28 mouse cellular contexts compared by ENCODE assay signal in genomic region chr6:143216221-143216620, GRCm38 (mm10). TPM values are rescaled to one million over a fixed set of nuclear protein-coding genes. Genes with fewer than 3 reads are reported as not detected.
DNase-seq lines count a peak whose midpoint lies in the region; ATAC-seq and TF ChIP-seq lines count a peak whose summit lies in the region.
"Had no signal": no experiment of that assay in that cellular context is flagged by ENCODE, and none has a peak within 500 bp of the region (broad histone marks: within the 10 kb centered on the region; RNA-seq: fewer than 3 reads in every experiment).

No protein-coding gene starts in this region.

- H3K9ac ChIP-seq in kidney, embryonic 15.5 days: no peak overlapping the region
- H3K9ac ChIP-seq: embryonic facial prominence, embryonic 12.5 days; forebrain, embryonic 12.5 days; heart, embryonic 12.5 days; hindbrain, embryonic 13.5 days; limb, embryonic 13.5 days; liver, embryonic 12.5 days; liver, postnatal 0 days; midbrain, embryonic 15.5 days had no signal

- 28% methylated on average over 11 of the region's 11 CpGs for WGBS in kidney, adult 2 months
- WGBS in kidney, embryonic 15.5 days: 72% methylated on average over 11 of the region's 11 CpGs

- no peak overlapping the region for H3K27ac ChIP-seq in kidney, adult 2 months (ENCODE audit: insufficient read depth, low read depth, low read length)
- H3K27ac ChIP-seq in kidney, embryonic 15.5 days: no peak overlapping the region
- H3K27ac ChIP-seq: embryonic facial prominence, embryonic 12.5 days; forebrain, embryonic 12.5 days; hindbrain, embryonic 13.5 days; layer of hippocampus, adult 2 months; left cerebral cortex, adult 2 months; limb, embryonic 13.5 days; liver, embryonic 12.5 days; midbrain, embryonic 10.5 days; midbrain, embryonic 15.5 days had no signal

- H3K4me1 ChIP-seq in kidney, adult 2 months (ENCODE audit: control insufficient read depth, insufficient read depth, low read length): no peaks in the 10 kb centered on the region
- H3K4me1 ChIP-seq in kidney, embryonic 15.5 days: no peaks in the 10 kb centered on the region; the same call in 1 of the 2 replicates
- H3K4me1 ChIP-seq: embryonic facial prominence, embryonic 12.5 days; forebrain, embryonic 12.5 days; heart, embryonic 12.5 days; liver, embryonic 12.5 days; midbrain, embryonic 15.5 days had no signal

- no peak for ATAC-seq in kidney, embryonic 15.5 days (replicated peaks; ENCODE audit: low FRiP score)
- ATAC-seq: intestine, embryonic 16.5 days; liver, embryonic 12.5 days; liver, postnatal 0 days; midbrain, embryonic 15.5 days had no signal

- no peaks in the 10 kb centered on the region for H3K36me3 ChIP-seq in kidney, adult 2 months (ENCODE audit: control insufficient read depth, insufficient read depth, low read length)
- peaks cover 13% of the 10 kb centered on the region for H3K36me3 ChIP-seq in kidney, embryonic 15.5 days
- H3K36me3 ChIP-seq: embryonic facial prominence, embryonic 12.5 days; midbrain, embryonic 15.5 days had no signal

- DNase-seq in cerebellum, postnatal 10 days: peak; percentile 27 to 40
- DNase-seq in cerebellum, adult 11 months: no peak
- DNase-seq in kidney, adult 2 months: peak; percentile 38
- DNase-seq in kidney, postnatal 25 days: peak; percentile 27 to 54
- no peak for DNase-seq in kidney, adult 18-20 months
- peak; percentile 27 for DNase-seq in retina, postnatal 1 day
- no peak for DNase-seq in retina, embryonic 14.5 days (ENCODE audit: low spot score)
- DNase-seq: adrenal gland, adult 8-10 months; cerebellum, adult 8-10 months; cerebellum, postnatal 36 days; gastrocnemius, postnatal 25 days; heart, adult 18-20 months; heart, postnatal 4 days; liver, postnatal 0 days; thymus, adult 2 months; thymus, postnatal 36 days had no signal

- no peak overlapping the region for H3K4me3 ChIP-seq in kidney, adult 2 months (ENCODE audit: insufficient read depth, low read depth, low read length)
- no peak overlapping the region for H3K4me3 ChIP-seq in kidney, embryonic 15.5 days (replicated peaks)
- H3K4me3 ChIP-seq: embryonic facial prominence, embryonic 12.5 days; forebrain, embryonic 12.5 days; heart, embryonic 12.5 days; hindbrain, embryonic 13.5 days; layer of hippocampus, adult 2 months; left cerebral cortex, adult 2 months; limb, embryonic 13.5 days; liver, embryonic 12.5 days; midbrain, embryonic 10.5 days; midbrain, embryonic 15.5 days had no signal

- H3K4me2 ChIP-seq in kidney, embryonic 15.5 days: no peak overlapping the region
- H3K4me2 ChIP-seq: embryonic facial prominence, embryonic 12.5 days; forebrain, embryonic 12.5 days; heart, embryonic 12.5 days; hindbrain, embryonic 13.5 days; limb, embryonic 13.5 days; liver, embryonic 12.5 days; midbrain, embryonic 15.5 days had no signal

- TF ChIP-seq CTCF in kidney, adult 2 months (conservative IDR thresholded peaks at IDR 0.05; ENCODE audit: insufficient read depth, insufficient read length, low read depth, low read length): no peak

- no peaks in the 10 kb centered on the region for H3K27me3 ChIP-seq in kidney, adult 2 months (replicated peaks; ENCODE audit: control insufficient read depth, insufficient read depth, low read length)
- H3K27me3 ChIP-seq in kidney, embryonic 15.5 days: peaks cover 8% of the 10 kb centered on the region
- H3K27me3 ChIP-seq: embryonic facial prominence, embryonic 12.5 days; forebrain, embryonic 12.5 days; heart, embryonic 12.5 days; hindbrain, embryonic 13.5 days; limb, embryonic 13.5 days; liver, embryonic 12.5 days; midbrain, embryonic 15.5 days had no signal

- H3K9me3 ChIP-seq in kidney, embryonic 15.5 days (replicated peaks): peaks cover 8% of the 10 kb centered on the region; the same call in 1 of the 2 replicates
- H3K9me3 ChIP-seq: hindbrain, embryonic 13.5 days; midbrain, embryonic 15.5 days had no signal

- no peak for TF ChIP-seq POLR2A in kidney, adult 2 months (IDR thresholded peaks at IDR 0.05; ENCODE audit: low read depth, low read length)

RNA-seq across cellular contexts. Expression of gene Etnk1, which starts 49.2 kb away (rescaled TPM):
- 71.5 and 71.6 TPM in 2 replicates for polyA plus RNA-seq in kidney, adult 2 months (2012; rRNA removed)
- 26.4 and 28.2 TPM in 2 replicates for polyA plus RNA-seq in kidney, embryonic 15.5 days (2015; fragmentation: Nextera tagmentation; extraction: Ambion mirVana)

Comparison
In these comparisons a context has a peak if more than half of its experiments do, and no peak if none do; other contexts are left out.
1. DNase-seq: peak in cerebellum, postnatal 10 days (2 of 2), kidney, adult 2 months (single experiment), kidney, postnatal 25 days (2 of 2) and retina, postnatal 1 day (single experiment); none in cerebellum, adult 11 months (single experiment), kidney, adult 18-20 months (single experiment) and retina, embryonic 14.5 days (single experiment).